Mouse (Mus musculus): ENCODE data around the gene Tk1.
A peak's percentile ranks its signal among the peaks of the same experiment; 100 is the strongest.

Tk1 gene

GRCm38 (mm10) chr11:117825333-117826101 is at the start of gene Tk1, which contains the start of gene Afmid:
Gene Tk1 (minus strand): TSS chr11:117826092.
Gene Afmid (plus strand): TSS chr11:117825924.
- DNase-seq = peak; percentile 74

GRCm38 (mm10) chr11:117875681-117876080 is 49.8 kb upstream of the Tk1 start:
- peak; percentile 44 for DNase-seq

- DNase-seq = peak; percentile 67
These were observed 48.5 kb upstream of the Tk1 start for GRCm38 (mm10) chr11:117874419-117874818.

GRCm38 (mm10) chr11:117872861-117873608 is 47.1 kb upstream of the Tk1 start, which contains the start of gene Tha1:
Gene Tha1 (minus strand): TSS chr11:117873481.
- DNase-seq = peak; percentile 68

GRCm38 (mm10) chr11:117871911-117872584 is 46.2 kb upstream of the Tk1 start:
- peak; percentile 93 for DNase-seq

GRCm38 (mm10) chr11:117871376-117871775 is 45.5 kb upstream of the Tk1 start:
- DNase-seq = no peak

GRCm38 (mm10) chr11:117870688-117871365 is 44.9 kb upstream of the Tk1 start:
- peak; percentile 84 for DNase-seq

- DNase-seq = no peak
These were observed 40.1 kb upstream of the Tk1 start for GRCm38 (mm10) chr11:117865988-117866387.

- DNase-seq = no peak
These were observed 38.9 kb upstream of the Tk1 start for GRCm38 (mm10) chr11:117864805-117865204.

- DNase-seq = no peak
These were observed 37.4 kb upstream of the Tk1 start for GRCm38 (mm10) chr11:117863174-117863856.

- no peak for DNase-seq
These were observed 34.7 kb upstream of the Tk1 start, which contains the start of gene Tmem235 for GRCm38 (mm10) chr11:117860601-117861000. Gene Tmem235 (plus strand): TSS chr11:117860752.

- DNase-seq = no peak
These were observed 32.5 kb upstream of the Tk1 start for GRCm38 (mm10) chr11:117858392-117858791.

GRCm38 (mm10) chr11:117857462-117857861 is 31.6 kb upstream of the Tk1 start:
- DNase-seq = no peak

- no peak for DNase-seq
These were observed 30.1 kb upstream of the Tk1 start for GRCm38 (mm10) chr11:117855975-117856374.

- DNase-seq = no peak
These were observed 29.5 kb upstream of the Tk1 start for GRCm38 (mm10) chr11:117855360-117855759.

GRCm38 (mm10) chr11:117854241-117854640 is 28.3 kb upstream of the Tk1 start:
- no peak for DNase-seq

- DNase-seq = no peak
These were observed 27.0 kb upstream of the Tk1 start for GRCm38 (mm10) chr11:117852875-117853274.

- peak; percentile 98 for DNase-seq
These were observed 23.2 kb upstream of the Tk1 start, which contains the start of gene Birc5 for GRCm38 (mm10) chr11:117848985-117849671. Gene Birc5 (plus strand): TSS chr11:117849251.

- peak; percentile 71 for DNase-seq
These were observed 22.5 kb upstream of the Tk1 start for GRCm38 (mm10) chr11:117848271-117848984.

- DNase-seq = no peak
These were observed 21.8 kb upstream of the Tk1 start for GRCm38 (mm10) chr11:117847593-117848215.

Data from thymus, postnatal 25 days (tissue).